Mouse (Mus musculus): Measurements from ENCODE around the gene Nectin1.

The Nectin1 gene

DNA sequence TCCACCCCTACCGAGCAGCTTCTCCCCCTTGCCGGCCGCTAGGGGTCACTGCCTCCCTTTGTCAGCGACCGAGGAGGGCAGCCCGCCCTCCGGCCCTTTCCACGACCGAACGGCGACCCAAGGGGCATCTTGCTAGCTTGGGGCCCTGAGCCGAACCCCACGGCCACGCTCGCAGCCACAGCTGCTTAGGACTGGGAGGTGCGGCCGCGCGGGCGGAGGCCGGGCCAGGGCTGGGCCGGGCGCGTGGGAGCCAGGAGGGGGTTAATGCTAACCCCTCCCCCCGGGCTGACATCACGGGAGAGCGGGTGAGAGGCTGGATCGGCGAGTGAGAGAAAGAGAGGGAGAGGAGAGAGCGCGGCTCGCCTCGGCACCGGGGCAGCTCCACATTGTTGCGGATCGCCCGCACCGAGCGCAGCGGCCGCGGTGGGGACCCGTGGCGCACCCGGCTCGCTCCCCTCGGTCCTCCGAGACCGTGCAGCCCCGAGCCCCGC lies at the start of gene Nectin1:
TSS of gene Nectin1 (plus strand) at position 338 of the 491 bp plus-strand sequence.
- peak; percentile 82 for DNase-seq (ENCODE audit: low spot score)

DNA sequence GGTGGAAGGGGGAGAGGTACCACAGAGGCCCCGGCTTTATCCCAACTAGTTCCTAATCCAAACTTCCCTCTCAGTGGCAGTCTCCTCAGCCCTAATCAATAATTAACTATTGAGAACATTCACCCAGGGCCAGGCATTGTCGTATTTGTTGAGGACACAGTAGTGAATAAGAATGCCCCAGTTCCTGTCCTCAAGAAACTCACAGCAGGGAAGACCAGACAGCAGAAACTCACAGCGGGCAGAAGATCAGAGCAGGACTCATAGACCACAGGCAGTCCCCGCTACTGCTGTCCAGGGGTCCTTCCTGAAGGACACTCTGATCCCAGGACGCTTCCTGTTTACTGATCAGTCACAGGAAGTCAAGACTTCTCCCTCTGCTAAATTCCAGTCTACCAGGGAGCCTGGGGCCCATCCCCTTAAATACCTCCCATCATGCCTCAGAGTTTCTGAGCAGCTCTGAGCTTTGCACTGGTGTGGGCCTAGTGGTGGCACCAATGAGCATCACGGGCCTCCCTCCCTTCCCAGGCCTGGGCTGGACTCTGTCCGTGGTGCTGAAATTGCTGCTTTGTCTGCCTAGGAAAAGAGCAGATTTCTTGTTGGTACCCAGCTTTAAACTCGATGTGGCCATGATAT lies 45.6 kb upstream of the Nectin1 start:
- no peak for DNase-seq (ENCODE audit: low spot score)

DNA sequence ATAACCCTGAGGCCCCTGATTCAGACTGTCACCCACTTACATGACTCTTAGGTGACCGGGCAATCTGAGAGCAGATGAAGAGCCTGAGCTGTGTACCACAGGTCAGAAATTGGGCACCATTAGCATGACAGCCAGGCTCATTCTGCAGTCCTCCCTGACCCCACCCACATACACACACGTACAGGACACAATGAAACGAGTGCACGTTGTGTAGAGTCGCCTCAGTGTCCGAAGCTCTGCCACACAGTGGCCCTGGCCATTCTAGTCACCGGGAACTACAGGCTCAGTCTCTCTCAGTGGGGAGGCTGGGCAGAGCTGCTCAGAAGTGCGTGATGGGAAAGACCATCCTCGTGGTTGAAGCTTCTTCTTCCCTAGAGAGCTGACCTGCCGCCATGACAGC lies 44.9 kb upstream of the Nectin1 start:
- no peak for DNase-seq (ENCODE audit: low spot score)

DNA sequence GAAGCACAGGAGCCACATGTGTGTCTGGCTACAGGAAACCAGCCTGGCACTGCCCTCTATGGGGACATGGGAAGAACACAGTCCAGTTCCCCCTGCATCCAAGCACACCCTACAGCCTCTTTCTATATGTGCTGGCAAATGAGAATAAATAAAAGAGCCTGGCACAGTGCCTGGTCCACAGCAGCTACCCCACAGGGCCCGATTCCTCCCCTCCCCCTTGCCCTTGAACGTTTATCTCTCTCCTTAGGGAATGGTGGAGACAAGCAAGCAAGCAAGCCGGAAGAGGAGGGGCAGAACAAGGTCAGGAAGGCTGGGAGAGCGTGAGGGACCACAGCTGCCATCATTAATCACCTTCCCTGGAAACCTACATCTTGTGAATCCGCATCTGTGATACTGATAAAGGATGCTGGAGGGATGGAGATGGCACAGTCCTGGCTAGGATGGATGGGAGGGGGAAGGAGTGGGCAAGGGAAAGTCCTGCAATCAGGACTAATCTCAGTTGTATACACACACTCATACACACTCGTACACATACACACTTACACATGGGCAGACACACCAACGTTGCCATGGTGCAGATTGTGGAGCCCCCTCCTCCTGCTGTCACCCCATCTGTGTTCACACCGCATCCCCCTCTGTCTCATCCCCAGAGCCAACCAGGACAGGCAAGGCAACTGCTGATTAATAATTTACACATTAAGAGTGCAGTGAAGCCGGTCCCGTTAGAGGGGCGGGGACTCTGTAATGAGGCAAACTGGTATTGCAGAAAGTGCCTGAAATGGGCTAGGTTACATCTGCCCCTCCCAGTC lies 44.2 kb upstream of the Nectin1 start:
- DNase-seq (ENCODE audit: low spot score): no peak

DNA sequence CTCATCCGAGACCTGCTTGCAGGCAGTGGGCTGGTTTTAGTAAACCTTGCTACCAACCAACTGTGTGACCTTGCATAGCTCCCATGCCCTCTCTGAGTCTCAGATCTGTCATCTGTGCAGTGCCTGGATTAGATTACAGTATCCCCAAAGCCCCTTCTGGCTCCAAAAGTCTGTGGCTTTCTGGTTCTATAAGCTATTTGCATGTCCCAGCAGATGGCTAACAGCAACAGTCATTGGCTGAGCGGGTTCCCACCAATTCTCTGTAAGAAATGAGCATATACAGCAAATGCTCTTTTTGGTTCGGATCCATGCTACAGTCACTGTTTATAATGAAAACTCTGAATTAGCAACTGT lies 43.6 kb upstream of the Nectin1 start:
- DNase-seq (ENCODE audit: low spot score): no peak

DNA sequence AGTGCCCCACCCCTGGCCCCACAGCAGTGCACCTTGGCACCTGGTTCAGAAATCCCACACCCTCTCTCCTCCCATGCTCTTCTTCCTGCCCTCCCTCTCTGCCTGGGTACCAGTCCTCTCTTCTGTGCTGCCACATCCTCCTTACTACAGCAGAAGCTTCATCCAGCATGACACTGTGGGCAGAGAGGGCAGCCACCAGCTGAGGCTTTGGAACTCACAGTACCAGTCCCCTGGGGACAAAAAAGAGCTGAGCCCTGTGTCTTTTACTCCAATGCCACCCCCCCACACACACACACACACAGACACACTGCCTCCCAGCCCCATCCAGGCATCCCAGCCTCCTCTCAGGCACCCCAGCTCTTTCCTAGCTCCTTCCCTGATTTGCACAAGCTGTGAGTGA lies 42.0 kb upstream of the Nectin1 start:
- no peak for DNase-seq (ENCODE audit: low spot score)

DNA sequence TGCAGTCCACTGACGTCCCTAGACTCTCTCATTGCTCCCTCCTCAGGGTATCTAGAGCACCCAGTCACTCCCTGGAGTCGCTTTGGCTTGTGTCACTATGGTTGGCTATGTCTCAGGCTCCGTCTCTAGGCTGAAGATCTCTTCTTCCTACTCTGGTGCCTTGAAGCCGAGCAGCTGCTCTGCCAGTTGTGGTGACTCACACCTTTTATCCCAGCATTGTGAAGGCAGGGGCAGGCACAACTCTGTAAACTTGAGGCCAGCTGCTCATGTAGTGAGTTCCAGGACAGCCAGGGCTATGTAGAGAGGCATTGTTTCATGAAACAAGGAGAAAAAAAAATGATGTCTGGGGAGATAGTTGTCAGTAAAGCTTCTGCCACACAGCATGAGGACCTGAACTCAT lies 36.2 kb upstream of the Nectin1 start:
- no peak for DNase-seq (ENCODE audit: low spot score)

DNA sequence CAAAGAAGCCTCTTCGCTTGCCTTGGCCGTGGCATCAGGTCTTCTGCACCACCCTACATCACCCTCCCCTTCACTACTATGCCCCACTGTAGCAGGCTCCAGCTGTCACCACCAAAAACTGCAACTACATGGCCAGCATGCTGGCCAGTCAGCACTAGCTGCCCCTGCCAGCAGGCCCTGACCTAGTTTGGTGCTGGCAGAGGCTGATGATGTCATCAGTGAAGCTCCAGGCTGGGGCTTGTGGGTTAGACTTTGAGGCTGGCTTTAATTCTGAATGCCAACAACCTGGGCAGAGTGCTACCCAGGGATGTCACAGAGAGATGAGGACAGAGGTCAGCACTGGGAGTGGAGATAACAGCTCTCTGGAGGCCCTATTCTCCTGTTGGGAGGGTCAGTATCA lies 35.1 kb upstream of the Nectin1 start:
- no peak for DNase-seq (ENCODE audit: low spot score)

DNA sequence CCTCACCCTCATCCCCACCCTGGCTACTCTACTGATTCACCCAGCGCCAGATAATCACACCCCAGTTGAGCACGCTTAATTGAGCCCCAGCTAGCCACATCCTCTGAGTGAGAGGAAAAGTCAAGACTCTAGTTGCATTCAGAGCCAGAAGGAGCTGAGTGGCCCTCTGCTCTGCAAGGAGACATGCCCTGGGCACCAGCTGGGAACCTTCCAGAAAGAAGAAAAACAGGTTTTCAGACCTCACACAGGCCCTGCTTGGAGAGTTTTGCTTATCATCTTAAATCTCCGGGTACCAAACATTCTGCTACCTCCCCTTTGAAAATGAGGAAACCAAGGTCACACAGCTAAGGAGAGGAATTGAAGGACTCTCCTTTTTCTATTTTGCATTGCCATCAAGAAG lies 30.4 kb upstream of the Nectin1 start:
- DNase-seq (ENCODE audit: low spot score): no peak

DNA sequence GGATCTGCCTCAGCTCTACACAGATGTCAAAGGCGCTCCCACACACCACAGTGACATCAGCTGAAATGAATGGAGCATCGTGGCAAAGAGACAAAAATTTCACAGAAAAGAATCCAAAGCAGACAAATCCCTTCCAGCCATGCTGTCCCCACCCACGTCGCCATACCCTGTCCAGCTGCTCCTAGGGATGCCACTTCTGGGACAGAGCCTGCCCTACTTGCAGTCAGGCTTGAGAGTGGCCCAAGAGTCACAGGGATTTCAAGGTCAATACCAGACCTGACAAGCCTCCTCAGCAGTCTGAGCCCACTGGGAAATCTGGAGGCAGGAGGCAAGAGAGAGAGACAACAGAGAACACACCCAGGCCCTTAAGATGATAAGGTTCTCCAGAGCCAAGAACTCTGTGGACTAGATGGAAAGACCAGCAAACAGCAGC lies 24.4 kb upstream of the Nectin1 start:
- no peak for DNase-seq (ENCODE audit: low spot score)

DNA sequence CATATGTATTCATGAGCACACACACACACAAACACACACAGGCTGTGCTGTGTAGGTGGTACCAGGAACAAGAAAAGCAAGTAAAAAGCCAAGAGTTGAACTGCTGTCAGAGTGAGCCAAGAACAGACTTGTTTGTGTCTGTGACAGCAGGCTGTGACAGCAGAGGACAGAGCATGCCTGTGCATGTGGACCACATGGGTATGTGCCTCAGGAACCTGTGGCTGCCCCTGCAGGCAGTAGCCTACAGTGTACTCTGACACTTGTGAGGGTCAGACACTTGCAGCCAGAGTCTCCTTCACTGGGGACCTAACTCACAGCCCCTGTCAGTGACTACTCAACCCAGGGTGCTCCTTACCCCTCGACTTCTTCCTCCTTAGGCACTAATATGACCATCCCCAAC lies 23.7 kb upstream of the Nectin1 start:
- no peak for DNase-seq (ENCODE audit: low spot score)

DNA sequence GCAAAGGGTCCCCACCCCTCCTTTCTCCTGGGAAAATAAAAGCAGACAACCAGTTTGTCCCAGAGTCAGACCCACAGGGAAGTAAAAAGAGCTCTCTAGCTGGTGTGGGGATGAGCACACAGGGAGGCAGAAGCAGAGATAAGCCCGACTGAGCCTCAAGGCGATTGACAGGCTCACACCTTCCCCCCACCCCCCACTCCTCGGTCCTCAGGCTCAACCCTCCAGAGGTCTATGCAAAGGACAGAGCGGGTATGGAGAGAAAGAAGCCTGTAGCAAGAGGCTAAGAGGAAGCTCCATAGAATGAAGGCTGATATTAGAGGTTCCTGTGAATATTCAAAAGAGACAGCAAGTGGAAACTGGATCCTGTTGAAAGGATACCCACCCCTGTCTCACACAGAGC lies 19.7 kb upstream of the Nectin1 start:
- no peak for DNase-seq (ENCODE audit: low spot score)

DNA sequence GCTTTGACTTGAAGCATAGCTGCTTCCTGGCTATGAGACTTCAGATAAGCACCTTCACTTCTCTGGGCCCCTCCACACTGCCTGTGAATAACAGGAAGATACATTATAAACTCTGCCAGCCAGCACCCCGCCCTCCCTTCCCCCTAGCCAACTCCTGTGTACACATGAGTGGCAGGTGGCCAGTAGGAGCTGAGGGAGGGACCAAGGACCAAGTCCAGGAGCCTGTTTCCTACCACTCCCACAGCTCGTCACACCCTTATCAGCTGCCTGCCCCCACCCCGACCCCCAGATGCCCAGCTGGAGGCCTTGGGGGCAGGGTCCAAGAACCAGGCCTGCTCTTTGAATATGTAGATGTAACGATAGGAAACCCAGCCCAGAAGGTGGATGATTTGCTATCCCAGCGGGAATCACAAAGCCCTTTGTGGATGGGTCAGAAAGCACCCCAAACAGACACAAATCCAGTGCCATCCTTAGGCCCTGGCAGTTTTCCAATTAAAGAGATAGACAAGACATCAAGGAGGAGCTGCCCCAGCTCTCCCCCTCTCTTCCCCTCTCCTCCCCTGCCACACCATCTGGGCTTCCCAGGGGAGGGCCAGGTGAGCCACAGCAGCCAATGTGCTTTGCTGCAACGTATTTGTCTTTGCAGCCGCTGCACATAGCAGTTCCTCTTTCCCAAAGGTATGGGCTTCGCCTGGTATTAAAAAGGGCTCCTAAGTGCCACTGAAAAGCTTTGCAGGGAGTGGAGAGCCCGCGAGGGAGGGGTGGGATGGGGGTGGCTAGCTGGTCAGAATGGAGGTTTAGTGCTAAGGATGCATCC lies 14.1 kb upstream of the Nectin1 start:
- peak; percentile 35 for DNase-seq (ENCODE audit: low spot score)

DNA sequence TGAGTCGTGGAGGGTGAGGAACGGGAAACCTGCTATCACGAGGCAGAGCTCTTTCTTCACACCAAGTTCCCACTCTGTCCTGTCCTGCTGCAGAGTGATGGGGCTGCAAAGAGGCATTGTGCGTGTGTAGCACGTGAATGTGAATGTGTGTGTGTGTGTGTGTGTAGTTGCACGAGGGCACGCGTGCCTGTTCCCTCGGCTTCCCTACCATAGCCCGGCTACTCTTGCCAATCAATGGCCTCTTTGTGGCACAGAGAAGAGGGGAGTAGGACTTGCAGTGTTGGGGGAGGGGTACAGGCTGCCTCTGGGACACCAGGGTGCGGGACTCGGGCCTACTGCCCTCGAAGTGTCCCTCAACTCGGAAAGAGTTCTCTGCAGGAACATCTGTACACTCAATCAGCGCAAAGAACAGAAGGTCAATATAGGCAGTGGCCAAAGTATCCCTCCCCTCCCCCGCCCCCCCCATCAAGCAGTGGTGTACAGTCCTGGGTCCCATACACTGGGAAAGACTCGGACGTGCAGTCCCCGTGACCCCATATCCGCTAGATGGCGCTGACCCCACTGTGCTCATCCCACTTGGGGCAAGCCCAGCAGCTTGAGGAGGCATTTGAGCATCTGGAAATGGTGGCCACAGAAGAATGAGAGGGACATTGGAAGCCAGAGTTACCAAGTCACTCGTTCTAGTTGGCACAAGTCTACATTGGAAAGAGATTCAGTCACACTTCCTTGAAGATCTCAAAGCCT lies 13.3 kb upstream of the Nectin1 start:
- DNase-seq (ENCODE audit: low spot score): peak; percentile 25

DNA sequence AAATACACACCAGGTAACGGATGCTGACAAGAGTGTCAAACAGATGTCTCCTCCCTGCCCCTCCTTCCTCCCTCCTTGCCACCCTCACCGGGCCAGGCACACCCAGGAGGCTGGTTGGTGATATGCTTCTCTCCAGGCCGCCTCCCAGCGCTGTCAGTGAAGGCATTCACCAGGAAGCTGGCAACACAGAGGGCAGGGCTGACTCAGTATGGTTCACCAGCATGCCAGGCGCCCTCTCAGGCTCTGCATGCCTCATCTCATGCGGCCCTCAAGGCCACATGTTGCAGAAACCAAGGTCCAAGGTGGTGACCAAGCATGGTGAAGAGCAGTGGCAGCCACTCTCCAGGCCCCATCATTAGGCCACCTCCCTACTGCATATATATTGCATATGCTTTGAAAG lies 11.9 kb upstream of the Nectin1 start:
- DNase-seq (ENCODE audit: low spot score): no peak

DNA sequence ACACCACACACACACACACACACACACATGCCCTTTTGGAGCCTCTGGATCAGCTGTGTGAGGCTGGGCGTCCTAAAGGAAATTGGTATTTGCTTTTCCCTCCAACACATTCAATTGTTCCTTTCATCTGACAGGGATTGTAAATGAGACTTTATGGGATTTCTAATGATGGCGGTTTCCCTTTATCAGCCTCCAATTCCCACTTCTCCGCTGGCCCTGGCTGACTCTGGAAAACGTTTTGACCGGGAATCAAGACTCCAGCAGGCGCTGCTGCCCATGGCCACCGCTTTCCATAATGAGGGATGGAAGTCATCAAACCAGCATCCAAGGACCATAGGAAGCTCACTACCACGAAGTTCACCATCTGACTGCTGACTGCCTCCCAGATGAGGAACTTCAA lies 11.1 kb upstream of the Nectin1 start:
- DNase-seq (ENCODE audit: low spot score): no peak

DNA sequence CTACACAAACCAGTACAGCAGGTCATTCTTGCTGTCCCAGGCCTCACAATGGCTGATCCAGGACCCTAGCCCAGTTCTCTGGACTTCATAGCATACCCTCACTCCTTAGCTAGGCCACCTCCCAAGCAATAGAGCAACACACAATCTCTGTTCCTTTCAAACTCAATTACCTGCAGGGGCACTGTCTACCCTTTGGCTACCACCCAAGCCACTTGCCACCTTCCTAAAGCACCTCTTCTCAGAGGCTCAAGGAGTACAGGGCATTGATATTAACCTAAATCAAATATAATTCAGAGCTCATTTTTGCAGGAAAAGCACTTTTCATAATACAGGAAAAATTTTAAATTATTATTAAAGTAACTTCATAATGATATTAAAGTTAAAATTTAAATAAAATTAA lies 8.8 kb upstream of the Nectin1 start:
- DNase-seq (ENCODE audit: low spot score): no peak

DNA sequence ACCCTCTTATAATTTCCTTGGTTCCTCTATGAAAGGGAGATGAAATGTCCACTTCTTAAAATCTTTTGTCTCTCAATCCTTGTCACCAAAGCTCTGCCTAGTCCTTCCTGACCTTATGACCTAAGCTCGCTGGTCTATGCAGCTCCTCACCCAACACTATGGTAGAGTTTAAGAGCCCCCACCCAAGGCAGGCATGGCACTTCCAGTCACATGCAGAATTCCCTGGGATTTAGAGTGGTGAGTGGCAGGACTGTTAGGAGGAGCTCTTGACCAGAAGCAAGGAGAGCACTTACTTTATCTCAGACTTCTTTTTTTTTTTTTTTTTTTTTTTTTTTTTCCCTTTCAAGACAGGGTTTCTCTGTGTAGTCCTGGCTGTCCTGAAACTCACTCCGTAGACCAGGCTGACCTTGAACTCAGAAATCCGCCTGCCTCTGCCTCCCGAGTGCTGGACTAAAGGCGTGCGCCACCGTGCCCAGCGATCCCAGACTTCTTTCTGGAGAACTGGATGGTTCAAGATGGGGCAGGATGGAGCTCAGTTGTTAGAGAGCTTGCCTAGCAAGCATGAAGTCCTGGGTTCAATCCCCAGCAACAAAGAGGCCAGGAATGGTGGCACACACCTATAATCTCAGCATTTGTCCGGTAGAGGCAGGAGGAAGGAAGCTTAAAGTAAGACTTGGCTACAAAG lies 7.6 kb upstream of the Nectin1 start:
- DNase-seq (ENCODE audit: low spot score): no peak

DNA sequence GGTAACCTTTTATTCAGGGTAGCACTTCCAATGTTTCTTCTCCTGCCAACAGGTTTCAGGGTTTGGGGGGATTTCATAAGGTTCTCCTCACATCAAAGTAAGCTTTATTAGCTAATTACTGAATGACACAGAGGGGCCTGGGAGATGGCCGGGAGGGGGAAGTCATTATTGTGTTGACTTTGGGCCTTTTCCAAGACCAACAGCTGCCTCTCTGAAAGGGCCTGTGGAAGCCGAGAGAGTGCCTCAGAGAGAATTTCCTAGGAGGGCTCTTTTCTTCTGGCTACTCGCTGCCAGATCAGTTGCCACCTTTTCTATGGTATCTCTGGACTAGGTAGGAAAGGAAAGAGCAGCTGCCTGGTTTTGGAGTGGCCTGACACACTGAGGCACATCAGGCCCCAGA lies 6.5 kb upstream of the Nectin1 start:
- DNase-seq (ENCODE audit: low spot score): no peak

DNA sequence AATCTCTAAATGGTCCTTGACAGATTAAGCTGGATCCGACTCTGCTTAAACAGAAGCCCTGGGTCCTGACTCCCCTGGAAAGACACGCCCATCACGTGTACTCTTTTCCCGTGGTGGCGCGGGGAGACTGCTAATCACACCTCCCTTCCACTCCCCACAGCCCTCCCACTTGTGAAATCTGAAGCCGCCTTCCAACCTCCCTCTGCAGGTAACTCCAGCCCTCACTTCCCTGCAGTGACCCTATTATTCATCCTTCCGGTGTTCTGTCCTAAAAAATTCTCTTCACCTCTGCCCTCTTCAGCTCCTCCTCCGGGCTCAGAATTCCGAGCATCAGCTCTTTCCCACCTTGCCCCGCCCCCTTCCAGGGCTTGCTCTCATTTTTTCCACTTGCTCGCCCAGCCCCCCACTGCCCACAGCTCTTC lies 5.9 kb upstream of the Nectin1 start:
- DNase-seq (ENCODE audit: low spot score): no peak

DNA sequence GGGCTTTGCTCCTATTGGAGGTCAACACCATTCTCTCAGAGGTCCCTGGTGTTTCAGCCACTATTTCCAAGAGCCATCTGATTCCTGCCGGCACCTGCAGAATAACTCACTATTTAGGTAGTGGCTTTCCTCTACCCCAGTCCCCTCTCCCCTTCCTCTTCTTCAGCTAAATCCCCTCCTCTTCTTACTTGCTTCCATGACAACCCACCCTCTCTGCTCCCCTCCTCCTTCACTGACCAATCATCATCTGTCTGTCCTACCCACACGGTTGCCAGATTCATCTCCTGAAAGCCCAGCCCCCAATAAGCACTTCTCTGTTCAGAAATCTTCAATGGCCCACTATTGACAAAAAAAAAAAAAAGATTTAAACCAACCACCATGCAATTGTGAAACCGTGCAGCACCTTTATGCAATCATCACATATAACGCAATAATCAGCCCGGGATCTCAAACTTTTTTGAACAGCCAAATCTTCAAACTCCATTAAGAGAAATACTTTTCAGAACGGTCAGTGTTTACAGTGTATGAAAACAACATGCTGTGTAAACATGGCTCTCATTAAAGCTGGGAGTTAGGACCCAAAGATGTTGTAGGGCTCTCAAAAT lies 5.2 kb upstream of the Nectin1 start:
- no peak for DNase-seq (ENCODE audit: low spot score)
